Mouse (Mus musculus) ovary, adult 2 months (tissue): ENCODE results near the gene Prss56. TPM values are rescaled to one million over a fixed set of nuclear protein-coding genes. Genes with fewer than 3 reads are reported as not detected.

Source experiments
- polyA plus RNA-seq: library from polyadenylated mRNA; depleted of rRNA; stranded (reverse); fragments of >200 nt; gene quantifications from 2 replicates; pipeline ENCODE4 v1.2.3, GENCODE M21; 2012; rRNA removed

Prss56 gene
- polyA plus RNA-seq = 0.69 and 1.3 TPM in 2 replicates

GRCm38 (mm10) chr1:87183013-87183412 is at the start of gene Prss56:
TSS of gene Prss56 (plus strand) at chr1:87183313.

GRCm38 (mm10) chr1:87156199-87156587 is 26.9 kb upstream of the Prss56 start, which contains the start of gene Ecel1:
TSS of gene Ecel1 (minus strand) at chr1:87156521.

GRCm38 (mm10) chr1:87190429-87190828 is 7.3 kb downstream of the Prss56 start, which contains the start of gene Chrnd:
TSS of gene Chrnd (plus strand) at chr1:87190607.

GRCm38 (mm10) chr1:87204465-87204864 is 21.4 kb downstream of the Prss56 start, which contains the start of gene Chrng:
TSS of gene Chrng (plus strand) at chr1:87204657.

GRCm38 (mm10) chr1:87213735-87214704 is 30.9 kb downstream of the Prss56 start, which contains the start of gene Eif4e2:
TSS of gene Eif4e2 (plus strand) at chr1:87213914.

Other genes with a start within 250 kb of the Prss56 start
- gene Alppl2, start 93.4 kb upstream of the Prss56 start, polyA plus RNA-seq = 0.24 and 0.45 TPM in 2 replicates
- 0.62 and 0.75 TPM in 2 replicates for gene Alpi, start 81.7 kb upstream of the Prss56 start, polyA plus RNA-seq
- 0.52 and 0.70 TPM in 2 replicates for gene Akp3, start 58.3 kb upstream of the Prss56 start, polyA plus RNA-seq
- gene Ecel1, start 26.8 kb upstream of the Prss56 start, polyA plus RNA-seq = 2.5 and 3.4 TPM in 2 replicates
- 0.41 and 0.55 TPM in 2 replicates for gene Chrnd, start 7.3 kb downstream of the Prss56 start, polyA plus RNA-seq
- gene Chrng, start 21.3 kb downstream of the Prss56 start, polyA plus RNA-seq = 0.33 and 0.85 TPM in 2 replicates
- 21.6 and 28.3 TPM in 2 replicates for gene Eif4e2, start 30.6 kb downstream of the Prss56 start, polyA plus RNA-seq
- 137 and 166 TPM in 2 replicates for gene Efhd1, start 81.0 kb downstream of the Prss56 start, polyA plus RNA-seq
- 25.4 and 29.7 TPM in 2 replicates for gene Gigyf2, start 143.7 kb downstream of the Prss56 start, polyA plus RNA-seq
- gene Kcnj13, start 211.4 kb downstream of the Prss56 start, polyA plus RNA-seq = 0.12 and 0.17 TPM in 2 replicates